Mouse (Mus musculus) 3134 (cell line): Measurements from ENCODE around the gene Chmp4b.

Experiments used
- DNase-seq: peaks from one replicate; pipeline ENCODE4 v3.0.0-alpha.2; 2011; ENCODE audit warnings: low spot score; ENCODE audit not compliant: insufficient read length; ENCODE audit errors: extremely low read depth

Gene Chmp4b

DNA sequence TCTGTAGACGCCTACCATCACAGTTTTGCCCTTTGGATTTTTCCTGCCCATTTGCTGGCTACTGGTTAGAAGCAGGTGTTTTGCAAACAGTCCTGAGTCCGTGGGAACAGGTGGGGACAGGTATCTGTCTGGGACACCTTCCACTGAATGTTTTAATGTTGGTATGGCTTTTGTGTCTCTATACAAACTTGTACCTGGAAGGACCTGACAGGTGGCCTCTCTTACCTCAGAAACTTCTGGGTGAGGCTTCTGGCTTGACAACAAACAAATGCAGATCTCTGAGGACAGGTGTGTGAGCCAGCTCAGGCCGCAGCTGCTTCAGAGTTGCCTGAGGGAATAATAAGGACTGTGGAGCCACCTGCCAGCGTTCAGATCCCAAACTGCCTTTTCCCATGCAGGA lies 12.4 kb upstream of the Chmp4b start:
- DNase-seq = no peak

DNA sequence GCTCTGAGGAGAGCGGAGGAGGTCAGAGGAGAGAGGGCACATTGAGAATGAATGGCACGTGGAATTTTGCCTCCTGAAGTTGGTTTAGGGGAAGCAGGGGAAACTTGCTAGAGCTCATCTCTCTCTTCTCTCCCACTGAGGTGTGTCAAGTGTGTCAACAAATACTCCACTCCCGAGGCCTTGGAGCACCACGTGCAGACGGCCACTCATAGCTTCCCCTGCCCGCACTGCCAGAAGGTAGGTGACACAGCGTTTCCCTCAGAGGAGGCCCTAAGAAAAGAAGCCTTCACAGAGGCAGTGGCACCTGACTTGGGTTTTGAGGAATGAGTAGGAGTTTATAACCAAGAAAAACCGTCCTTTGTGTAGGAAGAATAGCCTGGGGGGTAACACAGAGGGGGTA lies 10.3 kb upstream of the Chmp4b start:
- DNase-seq = no peak

DNA sequence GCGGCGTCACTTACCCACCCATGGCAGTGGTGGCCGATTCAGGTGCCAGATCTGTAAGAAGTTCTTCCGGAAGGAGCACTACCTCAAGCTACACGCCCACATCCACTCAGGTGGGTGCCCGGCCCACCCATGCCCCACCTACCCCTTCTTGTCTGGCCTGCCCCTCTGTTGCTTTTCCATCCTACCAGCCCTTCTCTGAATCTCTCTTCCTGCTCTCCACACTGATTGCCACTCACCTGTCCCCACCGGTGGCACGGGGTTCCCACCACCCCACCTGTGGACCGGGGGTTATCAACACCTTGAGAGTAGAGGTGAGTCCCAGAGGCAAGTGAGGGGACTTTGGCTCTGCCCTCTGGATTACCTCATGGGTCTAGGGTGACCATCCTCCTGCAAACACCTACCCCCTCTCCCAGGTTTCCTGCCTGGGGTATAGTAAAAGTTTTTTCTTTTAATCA lies 9.5 kb upstream of the Chmp4b start:
- no peak for DNase-seq

DNA sequence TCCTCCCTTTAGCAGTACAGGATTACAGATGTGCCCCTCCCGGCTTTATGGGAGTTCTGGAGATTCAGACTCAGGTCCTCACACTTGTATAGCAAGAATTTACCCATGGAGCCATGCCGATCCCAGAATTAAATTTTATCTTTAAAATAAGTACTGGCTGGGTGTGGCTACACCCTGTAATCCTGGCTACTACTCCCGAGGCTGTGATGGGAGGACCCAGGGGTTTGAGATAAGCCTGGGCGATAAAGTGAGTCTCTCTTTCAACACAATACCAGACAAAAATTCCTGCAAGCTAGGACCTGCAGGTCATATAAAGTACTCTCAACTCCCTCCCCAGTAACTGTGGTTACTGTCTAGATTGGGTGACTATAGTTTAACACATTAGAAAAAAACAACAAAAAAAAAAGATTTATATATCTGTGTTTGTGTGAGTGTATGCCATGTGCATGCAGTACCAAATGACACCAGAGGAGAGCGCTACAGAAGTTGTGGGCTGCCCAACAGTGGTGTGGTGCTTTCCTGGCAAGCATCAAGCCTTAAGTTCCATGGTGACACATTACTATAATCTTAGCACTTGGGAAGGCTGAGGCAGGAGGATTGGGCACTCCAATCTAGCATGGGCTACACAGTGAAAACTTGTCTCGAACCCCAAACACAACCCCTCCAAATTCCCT lies 8.7 kb upstream of the Chmp4b start:
- DNase-seq = no peak

DNA sequence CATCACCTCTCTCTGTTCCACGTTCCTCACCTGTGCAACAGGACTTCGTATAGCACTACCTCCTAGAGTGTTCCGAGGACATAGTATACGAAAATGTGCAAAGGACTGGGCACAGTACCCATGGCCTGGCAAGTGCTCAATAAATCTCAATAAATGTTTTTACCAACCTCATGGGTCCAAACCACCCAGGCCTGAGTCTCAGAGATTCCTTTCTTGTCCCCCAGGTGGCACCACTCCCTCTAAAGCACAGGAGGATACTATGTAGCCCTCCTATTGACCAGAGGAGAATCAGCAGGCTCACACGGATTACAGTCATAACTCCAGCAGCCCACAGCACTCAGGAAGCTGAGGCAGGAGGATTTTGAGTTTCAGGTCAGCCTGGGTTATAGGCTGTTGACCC lies 4.9 kb upstream of the Chmp4b start:
- no peak for DNase-seq

DNA sequence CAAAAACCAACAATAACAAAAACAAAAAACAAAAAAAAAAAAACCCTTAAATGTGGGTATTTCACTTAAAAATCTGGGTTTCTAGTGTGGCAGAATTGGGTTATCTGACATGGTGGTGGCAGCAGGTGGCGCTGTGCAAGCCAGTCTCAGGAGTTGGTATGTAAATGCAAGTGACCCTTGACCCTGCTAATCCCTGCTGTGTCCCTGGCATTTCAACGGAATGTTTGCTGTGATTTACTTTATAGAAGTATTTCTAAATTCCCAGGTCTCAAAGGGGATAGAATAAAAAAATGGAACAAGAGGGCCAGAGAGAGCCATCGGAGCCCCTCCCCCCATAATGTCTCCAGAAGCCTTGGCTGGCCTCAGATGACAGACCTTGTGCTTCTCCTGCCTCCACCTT lies 3.4 kb upstream of the Chmp4b start:
- no peak for DNase-seq

DNA sequence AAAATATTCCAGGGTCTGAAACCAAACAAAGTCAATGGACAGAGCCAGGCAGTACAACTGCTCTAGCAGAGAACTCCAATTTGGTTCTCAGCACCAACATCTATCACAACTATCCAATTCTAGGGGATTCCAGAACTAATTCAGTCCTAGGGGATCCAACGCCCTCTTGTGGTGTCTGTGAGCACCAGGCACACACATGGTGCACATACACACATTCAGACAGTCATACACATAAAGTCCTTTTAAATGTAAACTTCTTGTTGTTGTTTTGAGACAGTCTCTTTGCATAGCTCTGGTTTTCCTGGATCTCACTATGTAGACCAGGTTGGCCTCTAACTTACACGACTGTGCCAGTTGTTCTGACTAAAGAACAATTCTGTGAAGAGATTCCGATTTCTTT lies 1.1 kb upstream of the Chmp4b start:
- no peak for DNase-seq

DNA sequence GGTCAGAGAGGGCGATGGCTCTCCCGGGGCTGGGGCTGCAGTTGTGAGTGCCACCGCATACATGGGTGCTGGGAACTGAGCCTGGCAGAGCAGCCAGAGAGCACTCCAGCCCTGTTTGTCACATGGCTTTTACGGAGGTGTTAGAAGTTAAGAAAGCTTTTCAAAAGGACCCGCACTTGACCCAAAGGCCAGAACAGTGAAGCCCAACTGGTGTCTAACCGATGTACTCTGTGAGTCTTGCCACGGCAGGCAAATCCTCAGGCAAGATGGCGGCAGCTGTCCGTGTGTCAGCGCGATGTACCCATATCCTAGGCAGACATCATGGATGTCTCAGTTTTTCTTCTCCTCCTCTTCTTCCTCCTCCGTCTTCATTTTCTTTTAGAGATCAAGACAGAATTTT lies 3.5 kb downstream of the Chmp4b start:
- DNase-seq = no peak

DNA sequence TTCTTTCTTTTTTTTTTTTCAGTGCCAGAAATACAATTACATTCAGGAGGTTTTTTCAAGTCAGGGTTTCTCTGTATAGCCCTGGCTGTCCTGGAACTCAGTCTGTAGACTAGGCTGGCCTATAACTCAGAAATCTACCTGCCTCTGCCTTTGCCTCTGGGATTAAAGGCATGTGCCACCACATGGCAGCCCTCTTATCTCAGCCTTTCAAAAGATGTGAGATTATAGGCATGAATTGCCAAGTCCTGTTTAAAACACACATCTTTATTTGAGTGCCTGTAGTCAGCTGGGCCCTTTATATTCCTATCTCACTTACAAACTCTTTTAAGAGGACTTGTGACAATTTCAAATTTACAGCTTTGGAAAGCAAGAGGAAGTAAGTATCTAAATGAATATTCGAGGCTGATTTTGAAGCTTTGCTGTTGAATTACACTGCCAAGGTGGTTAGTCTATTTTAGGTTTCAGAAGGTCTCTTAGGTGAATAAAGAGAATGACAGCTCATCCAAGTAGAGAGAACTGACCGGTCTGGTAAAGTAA lies 4.4 kb downstream of the Chmp4b start:
- DNase-seq = no peak

DNA sequence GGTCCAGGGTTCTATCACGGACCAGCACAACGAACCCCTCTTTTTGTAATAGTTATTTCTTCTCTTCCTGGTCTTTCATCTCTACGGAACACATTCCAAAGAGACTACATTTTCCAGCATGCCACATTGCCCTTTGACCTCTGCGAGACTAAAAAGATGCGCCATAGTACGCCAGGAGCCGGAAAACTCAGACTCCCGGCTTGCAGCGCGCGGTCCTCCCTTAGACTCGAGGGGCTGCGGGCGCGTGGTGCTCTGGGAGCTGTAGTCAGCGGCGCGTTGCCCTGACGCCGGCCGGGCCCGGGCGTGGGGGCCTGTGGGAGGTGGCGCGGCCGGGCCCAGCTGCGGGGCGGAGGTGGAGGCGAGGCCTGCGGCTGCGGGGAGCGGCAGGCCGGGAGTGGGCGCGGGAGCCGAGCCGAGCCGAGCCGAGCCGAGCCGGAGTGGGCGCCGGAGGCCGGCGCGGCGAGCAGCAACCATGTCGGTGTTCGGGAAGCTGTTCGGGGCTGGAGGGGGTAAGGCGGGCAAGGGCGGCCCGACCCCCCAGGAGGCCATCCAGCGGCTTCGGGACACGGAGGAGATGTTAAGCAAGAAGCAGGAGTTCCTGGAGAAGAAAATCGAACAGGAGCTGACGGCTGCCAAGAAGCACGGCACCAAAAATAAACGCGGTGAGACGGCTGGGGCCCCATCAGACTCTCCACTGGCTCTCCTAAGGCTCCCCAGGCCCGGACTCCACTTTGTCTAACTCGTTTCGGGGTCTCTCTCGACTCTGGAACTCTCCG lies 5.4 kb downstream of the Chmp4b start:
- peak; percentile 94 for DNase-seq

DNA sequence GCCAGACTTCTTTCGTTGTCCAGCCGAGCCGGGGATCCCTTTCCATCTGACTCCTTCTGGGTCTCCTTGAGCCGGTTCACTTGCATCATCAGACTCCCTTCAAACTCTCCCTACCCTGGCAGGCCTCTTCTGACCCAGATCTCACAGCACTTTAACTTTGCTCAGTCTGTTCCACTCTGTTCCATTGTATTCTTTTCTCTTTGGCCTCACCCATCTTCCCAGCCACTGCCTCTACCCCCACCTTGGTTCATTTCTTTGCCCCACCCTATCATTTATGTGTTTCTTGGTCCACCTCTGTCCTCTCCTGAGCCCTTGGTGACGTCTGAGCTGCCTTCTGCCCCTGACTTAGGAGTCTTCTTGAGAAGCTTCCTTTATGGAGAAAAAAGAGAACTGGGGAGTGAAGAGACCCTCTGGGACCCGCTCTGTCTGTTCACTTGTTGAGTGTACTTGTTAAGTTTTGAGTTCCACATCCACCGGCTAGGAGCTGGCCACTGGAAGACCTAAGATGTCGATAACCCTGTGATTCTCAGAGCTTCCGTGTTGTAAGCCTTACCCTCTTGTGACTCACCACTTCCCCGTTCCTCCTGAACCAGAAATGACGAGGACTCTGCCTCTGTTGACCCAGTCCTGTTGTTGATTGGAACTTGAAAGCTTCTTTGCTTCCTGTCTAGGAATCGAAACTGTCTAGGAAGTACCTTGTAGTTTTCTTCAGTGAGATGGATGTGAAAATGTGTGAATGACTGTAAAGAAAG lies 6.2 kb downstream of the Chmp4b start:
- DNase-seq = peak; percentile 57

DNA sequence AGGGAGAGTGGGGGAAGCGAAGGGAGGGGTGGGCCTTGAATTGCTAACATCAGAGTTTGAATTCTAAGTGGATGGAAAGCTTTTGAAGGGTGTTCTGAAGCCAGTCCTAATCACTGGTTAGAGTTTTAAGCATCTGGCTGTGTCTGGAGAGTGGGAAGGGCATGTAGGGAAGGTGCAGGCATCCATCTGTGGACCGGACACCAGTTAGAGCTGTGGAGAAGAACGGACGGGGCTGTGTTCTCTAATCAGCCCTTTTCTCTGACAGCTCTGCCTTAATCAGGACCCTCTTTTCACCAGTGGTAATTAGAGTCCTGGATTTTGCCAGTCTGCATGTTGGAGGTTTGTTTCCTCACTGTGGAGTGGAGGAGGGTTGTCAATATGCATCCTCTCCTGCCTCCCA lies 7.6 kb downstream of the Chmp4b start:
- DNase-seq = no peak

DNA sequence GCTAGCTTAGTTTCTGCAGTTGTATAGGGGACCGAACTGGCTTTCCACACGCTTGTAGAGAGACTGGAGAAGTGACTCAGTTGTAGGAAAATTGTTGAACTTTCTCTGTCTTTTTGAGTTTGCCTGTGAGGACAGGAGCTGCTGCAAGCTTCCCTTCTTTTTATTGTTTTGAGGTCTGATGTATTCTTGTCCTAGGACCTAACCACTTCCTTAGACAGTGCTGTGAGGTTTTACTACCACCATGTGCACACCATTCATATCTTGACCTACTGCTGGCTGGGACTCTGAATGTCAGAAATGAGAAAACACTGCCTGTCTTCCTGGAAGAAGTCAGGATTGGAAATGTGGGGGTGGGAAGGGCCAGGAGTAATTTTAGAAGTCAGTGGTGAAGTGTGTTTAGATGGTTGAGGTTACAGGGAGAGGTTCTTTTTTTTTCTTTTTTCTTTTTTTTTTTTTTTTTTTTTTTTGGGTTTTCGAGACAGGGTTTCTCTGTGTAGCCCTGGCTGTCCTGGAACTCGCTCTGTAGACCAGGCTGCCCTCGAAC lies 8.1 kb downstream of the Chmp4b start:
- no peak for DNase-seq

DNA sequence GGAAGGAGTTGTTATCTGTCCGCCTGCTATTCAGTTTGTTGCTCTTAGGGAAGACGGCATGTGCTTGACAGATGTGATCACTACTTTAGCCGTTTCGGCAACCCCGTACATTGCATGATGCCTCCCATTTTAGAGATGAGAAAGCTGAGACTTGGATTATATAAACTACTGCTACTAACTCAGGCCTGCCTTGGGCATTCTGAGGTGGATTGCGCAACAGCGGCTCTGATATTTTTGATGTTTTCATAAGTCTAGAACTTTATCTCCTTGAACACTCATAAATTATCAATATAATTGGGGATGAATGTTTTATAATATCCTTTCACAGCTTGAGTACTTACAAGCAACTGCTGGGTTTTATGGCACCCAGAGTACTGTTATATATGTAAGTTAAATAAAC lies 17.2 kb downstream of the Chmp4b start:
- no peak for DNase-seq

DNA sequence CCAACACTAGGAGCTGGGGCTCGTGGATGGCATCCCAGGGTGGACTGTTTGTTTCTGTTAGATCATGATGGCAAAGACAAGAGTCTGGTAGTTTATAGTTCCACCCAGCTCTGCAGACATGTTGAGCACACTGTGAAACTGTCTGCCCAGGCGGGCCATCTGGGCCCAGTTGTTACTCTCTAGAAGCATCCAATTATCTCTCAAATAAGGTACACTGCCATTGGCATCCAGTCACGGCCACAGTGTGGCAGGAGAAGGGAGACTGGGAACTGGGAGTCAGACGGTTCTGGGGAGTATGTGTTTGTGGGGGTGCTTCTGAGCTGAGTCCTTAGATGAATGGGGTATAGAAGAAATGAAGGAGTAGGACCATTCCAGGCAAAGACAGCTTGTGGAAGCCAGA lies 18.6 kb downstream of the Chmp4b start:
- DNase-seq = no peak

DNA sequence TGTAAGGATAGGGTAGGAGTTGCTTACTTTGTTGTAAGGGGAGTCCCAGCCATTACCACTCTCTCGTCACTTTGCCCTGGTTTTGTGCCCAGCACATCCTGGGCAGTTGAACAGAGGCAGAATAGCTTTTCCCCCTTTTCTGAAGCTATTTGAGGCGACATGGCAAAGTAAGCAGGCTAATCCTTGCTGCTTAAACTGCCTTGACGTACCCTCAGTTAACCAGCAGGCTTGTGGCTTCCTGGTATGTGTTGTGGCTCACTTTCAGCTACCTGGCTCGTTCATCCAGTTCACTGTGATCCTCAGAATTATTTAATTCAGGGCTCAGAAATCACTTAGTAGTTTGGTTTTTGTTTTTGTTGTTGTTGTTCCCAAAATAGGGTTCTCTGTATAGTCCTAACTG lies 19.2 kb downstream of the Chmp4b start:
- DNase-seq = no peak

DNA sequence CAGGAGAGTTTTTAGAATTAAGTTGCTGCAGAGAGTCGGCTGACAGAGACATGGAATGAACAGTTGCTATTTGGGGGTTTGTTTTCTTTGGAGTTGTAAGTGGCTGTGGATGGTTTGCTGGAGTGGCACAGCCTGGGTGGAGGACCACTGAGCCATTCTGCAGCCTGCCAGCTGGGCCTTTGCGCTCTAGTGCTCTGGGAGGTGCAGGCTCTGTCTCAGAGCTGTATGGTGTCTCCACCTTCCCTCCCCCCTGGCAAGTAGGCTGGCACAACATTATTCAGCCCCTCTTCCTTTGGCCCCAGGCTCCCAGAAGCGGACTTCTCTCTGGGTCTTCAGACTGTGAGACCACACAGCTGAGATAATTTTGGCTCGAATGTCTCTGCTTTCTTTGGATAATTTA lies 22.5 kb downstream of the Chmp4b start:
- DNase-seq = no peak

DNA sequence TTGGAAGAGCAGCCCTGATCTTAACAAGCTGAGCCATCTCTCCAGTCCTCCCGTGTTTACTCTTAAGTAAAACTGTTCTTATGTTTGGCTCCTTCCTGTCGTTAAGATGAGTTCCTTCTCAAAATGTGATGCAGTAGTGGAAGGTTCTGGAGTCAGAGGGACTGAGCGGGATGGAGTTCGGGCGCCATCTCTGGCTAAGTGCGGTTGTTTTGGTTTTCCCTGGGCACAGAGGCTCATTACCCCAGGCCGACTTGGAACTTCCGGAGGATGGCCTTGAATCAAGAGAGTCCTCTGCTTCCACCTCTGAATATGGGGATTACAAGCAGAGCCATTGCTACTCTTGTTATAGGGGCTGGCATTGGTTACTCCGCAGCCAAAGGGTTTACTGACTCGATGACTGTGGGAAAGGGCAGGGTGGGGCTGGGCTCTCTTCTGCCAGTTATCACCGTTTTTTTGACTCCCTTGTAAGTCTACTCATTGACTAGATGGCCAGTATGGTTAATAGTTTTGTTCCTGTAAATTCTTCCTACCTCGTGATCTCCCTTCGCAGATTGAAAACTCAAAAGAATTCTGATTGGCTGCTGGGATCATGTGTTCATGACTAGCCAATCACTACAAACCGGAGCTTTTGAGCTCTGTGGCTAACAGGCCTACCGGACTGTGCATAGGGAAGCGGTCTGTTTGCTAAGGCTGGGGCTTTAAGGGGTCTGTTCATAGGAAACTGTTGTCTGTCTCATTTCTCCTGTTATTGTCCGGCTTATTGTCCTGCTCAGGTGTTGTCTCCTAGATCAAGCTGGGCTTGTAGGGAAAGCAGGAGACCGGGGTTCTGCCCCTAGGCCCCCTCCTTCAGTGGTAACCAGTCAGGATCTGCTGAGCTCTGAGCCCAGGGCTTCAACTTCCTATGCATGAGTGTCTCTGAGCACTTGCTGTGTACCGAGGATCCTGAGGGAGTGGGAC lies 25.4 kb downstream of the Chmp4b start:
- DNase-seq = no peak

DNA sequence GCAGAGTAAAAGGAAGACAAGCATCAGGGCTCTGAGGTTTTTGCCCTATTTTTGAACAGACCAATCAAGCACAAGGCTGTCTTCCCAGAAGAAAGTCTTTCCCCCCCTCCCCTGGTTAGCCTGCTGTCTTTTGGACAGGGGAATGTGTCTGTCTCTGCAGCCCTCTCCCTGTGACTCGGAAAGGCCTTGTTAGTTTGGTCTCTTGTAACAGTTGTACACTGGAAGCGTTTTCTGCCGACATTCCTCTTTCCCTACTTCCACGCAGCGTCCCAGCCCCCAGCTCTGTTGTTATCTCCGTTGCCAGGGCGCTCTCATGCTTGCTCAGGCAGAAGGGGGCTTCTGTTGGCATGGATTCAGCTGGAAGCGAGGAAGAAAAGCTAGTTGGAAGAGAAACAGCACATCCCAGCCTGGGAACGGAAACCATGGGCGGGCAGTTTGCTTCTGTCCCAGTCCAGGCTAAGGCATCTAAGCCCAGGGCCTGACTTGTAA lies 26.2 kb downstream of the Chmp4b start:
- no peak for DNase-seq

DNA sequence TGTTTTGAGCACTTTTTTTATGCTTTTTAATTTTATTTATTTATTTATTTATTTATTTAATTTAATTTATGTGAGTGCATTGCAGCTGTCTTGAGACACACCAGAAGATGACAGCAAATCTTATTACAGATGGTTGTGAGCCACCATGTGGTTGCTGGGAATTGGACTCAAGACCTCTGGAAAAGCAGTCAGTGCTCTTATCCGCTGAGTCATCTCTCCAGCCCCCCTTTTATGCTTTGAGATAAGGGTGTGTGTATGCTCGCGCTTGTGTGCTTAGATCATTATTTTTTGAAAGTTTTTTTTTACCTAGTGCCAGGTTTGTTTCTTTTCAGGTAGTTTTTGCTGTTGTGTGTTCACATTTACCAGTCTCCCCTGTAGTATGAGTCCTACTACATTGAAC lies 27.5 kb downstream of the Chmp4b start:
- DNase-seq = no peak
